Mouse (Mus musculus): ENCODE data around the gene Gde1. TPM values are rescaled to one million over a fixed set of nuclear protein-coding genes. Genes with fewer than 3 reads are reported as not detected.

Gene Gde1
- polyA plus RNA-seq, 1 experiment from 2014 or later = 87.3 TPM

GRCm38 (mm10) chr7:118689088-118689487, 16.5 kb downstream of the Gde1 start:
- peaks cover 66% of the 10 kb centered on the region for H3K36me3 ChIP-seq (ENCODE audit: control insufficient read depth, insufficient read depth, low read length)
- WGBS = 78% methylated on average over 7 of the region's 7 CpGs
- no peak for ATAC-seq (ENCODE audit: insufficient number of reproducible peaks, insufficient read depth, low FRiP score, low read depth)
- H3K4me2 ChIP-seq (ENCODE audit: low read length) = no peak overlapping the region
- no peaks in the 10 kb centered on the region for H3K4me1 ChIP-seq (ENCODE audit: control insufficient read depth in 2 of 2, insufficient read depth in 2 of 2, low read length in 2 of 2)
- no peaks in the 10 kb centered on the region for H3K9me3 ChIP-seq (ENCODE audit: control insufficient read depth, low read length)
- H3K27ac ChIP-seq (replicated peaks in 1 of 2; ENCODE audit: control insufficient read depth in 1 of 2, insufficient read depth in 1 of 2, low read depth in 2 of 2, low read length in 2 of 2) = no peak overlapping the region
- H3K4me3 ChIP-seq (ENCODE audit: control insufficient read depth in 1 of 2, insufficient read depth in 1 of 2, low read depth in 1 of 2, low read length in 2 of 2) = no peak overlapping the region
- no peak overlapping the region for H3K9ac ChIP-seq (ENCODE audit: low read length)
- H3K27me3 ChIP-seq (ENCODE audit: control insufficient read depth, insufficient read depth, low read length) = peaks cover 9% of the 10 kb centered on the region

- no peak overlapping the region for H3K27ac ChIP-seq (replicated peaks in 1 of 2; ENCODE audit: control insufficient read depth in 1 of 2, insufficient read depth in 1 of 2, low read depth in 2 of 2, low read length in 2 of 2)
- WGBS = 23% methylated on average over 5 of the region's 5 CpGs
- H3K9ac ChIP-seq (ENCODE audit: low read length) = no peak overlapping the region
- peaks cover 58% of the 10 kb centered on the region for H3K36me3 ChIP-seq (ENCODE audit: control insufficient read depth, insufficient read depth, low read length)
- H3K4me2 ChIP-seq (ENCODE audit: low read length) = no peak overlapping the region
- peaks cover 11% of the 10 kb centered on the region for H3K27me3 ChIP-seq (ENCODE audit: control insufficient read depth, insufficient read depth, low read length)
- H3K4me3 ChIP-seq (ENCODE audit: control insufficient read depth in 1 of 2, insufficient read depth in 1 of 2, low read depth in 1 of 2, low read length in 2 of 2) = no peak overlapping the region
- H3K9me3 ChIP-seq (ENCODE audit: control insufficient read depth, low read length) = no peaks in the 10 kb centered on the region
- no peak for ATAC-seq (ENCODE audit: insufficient number of reproducible peaks, insufficient read depth, low FRiP score, low read depth)
- no peaks in the 10 kb centered on the region for H3K4me1 ChIP-seq (ENCODE audit: control insufficient read depth in 2 of 2, insufficient read depth in 2 of 2, low read length in 2 of 2)
Measured at GRCm38 (mm10) chr7:118688199-118688598, 17.4 kb downstream of the Gde1 start.

- WGBS = 22% methylated on average over 4 of the region's 4 CpGs
- Histone ChIP-seq H3K4me3 (ENCODE audit: control insufficient read depth in 1 of 2, insufficient read depth in 1 of 2, low read depth in 1 of 2, low read length in 2 of 2) (no peak overlapping the region), H3K9ac (ENCODE audit: low read length) (no peak overlapping the region), H3K36me3 (ENCODE audit: control insufficient read depth, insufficient read depth, low read length) (no peaks in the 10 kb centered on the region), H3K4me2 (ENCODE audit: low read length) (no peak overlapping the region), H3K27ac (replicated peaks in 1 of 2; ENCODE audit: control insufficient read depth in 1 of 2, insufficient read depth in 1 of 2, low read depth in 2 of 2, low read length in 2 of 2) (no peak overlapping the region), H3K27me3 (ENCODE audit: control insufficient read depth, insufficient read depth, low read length) (peaks cover 63% of the 10 kb centered on the region), H3K4me1 (ENCODE audit: control insufficient read depth in 2 of 2, insufficient read depth in 2 of 2, low read length in 2 of 2) (peaks cover 3 to 5% of the 10 kb centered on the region in 2 experiments; a peak in 3 of 4 replicates), H3K9me3 (ENCODE audit: control insufficient read depth, low read length) (no peaks in the 10 kb centered on the region)
- peak; percentile 73; the same call in 1 of the 2 replicates for ATAC-seq (ENCODE audit: insufficient number of reproducible peaks, insufficient read depth, low FRiP score, low read depth)
Measured at GRCm38 (mm10) chr7:118676826-118677225, 28.8 kb downstream of the Gde1 start.

GRCm38 (mm10) chr7:118670142-118670541, 35.4 kb downstream of the Gde1 start:
- H3K27me3 ChIP-seq (ENCODE audit: control insufficient read depth, insufficient read depth, low read length) = peaks cover 74% of the 10 kb centered on the region
- no peaks in the 10 kb centered on the region for H3K4me1 ChIP-seq (ENCODE audit: control insufficient read depth in 2 of 2, insufficient read depth in 2 of 2, low read length in 2 of 2)
- no peak overlapping the region for H3K4me2 ChIP-seq (ENCODE audit: low read length)
- H3K9me3 ChIP-seq (ENCODE audit: control insufficient read depth, low read length) = no peaks in the 10 kb centered on the region
- no peak for ATAC-seq (ENCODE audit: insufficient number of reproducible peaks, insufficient read depth, low FRiP score, low read depth)
- no peak overlapping the region for H3K4me3 ChIP-seq (ENCODE audit: control insufficient read depth in 1 of 2, insufficient read depth in 1 of 2, low read depth in 1 of 2, low read length in 2 of 2)
- H3K27ac ChIP-seq (replicated peaks in 1 of 2; ENCODE audit: control insufficient read depth in 1 of 2, insufficient read depth in 1 of 2, low read depth in 2 of 2, low read length in 2 of 2) = no peak overlapping the region
- 44% methylated on average over 4 of the region's 4 CpGs for WGBS
- no peaks in the 10 kb centered on the region for H3K36me3 ChIP-seq (ENCODE audit: control insufficient read depth, insufficient read depth, low read length)
- H3K9ac ChIP-seq (ENCODE audit: low read length) = no peak overlapping the region

- ATAC-seq (ENCODE audit: insufficient number of reproducible peaks, insufficient read depth, low FRiP score, low read depth) = no peak
- H3K27ac ChIP-seq (replicated peaks in 1 of 2; ENCODE audit: control insufficient read depth in 1 of 2, insufficient read depth in 1 of 2, low read depth in 2 of 2, low read length in 2 of 2) = no peak overlapping the region
- H3K36me3 ChIP-seq (ENCODE audit: control insufficient read depth, insufficient read depth, low read length) = no peaks in the 10 kb centered on the region
- WGBS = 91% methylated on average over 2 of the region's 2 CpGs
- peaks cover 53% of the 10 kb centered on the region for H3K27me3 ChIP-seq (ENCODE audit: control insufficient read depth, insufficient read depth, low read length)
- H3K4me3 ChIP-seq (ENCODE audit: control insufficient read depth in 1 of 2, insufficient read depth in 1 of 2, low read depth in 1 of 2, low read length in 2 of 2) = no peak overlapping the region
- H3K4me1 ChIP-seq (ENCODE audit: control insufficient read depth in 2 of 2, insufficient read depth in 2 of 2, low read length in 2 of 2) = no peaks in the 10 kb centered on the region
- no peak overlapping the region for H3K4me2 ChIP-seq (ENCODE audit: low read length)
- H3K9ac ChIP-seq (ENCODE audit: low read length) = no peak overlapping the region
- peaks cover 9% of the 10 kb centered on the region for H3K9me3 ChIP-seq (ENCODE audit: control insufficient read depth, low read length)
Measured at GRCm38 (mm10) chr7:118667773-118668172, 37.8 kb downstream of the Gde1 start.

GRCm38 (mm10) chr7:118656730-118657129, 48.8 kb downstream of the Gde1 start:
- no peak overlapping the region for H3K27ac ChIP-seq (replicated peaks in 1 of 2; ENCODE audit: control insufficient read depth in 1 of 2, insufficient read depth in 1 of 2, low read depth in 2 of 2, low read length in 2 of 2)
- no peak overlapping the region for H3K9ac ChIP-seq (ENCODE audit: low read length)
- H3K4me1 ChIP-seq (ENCODE audit: control insufficient read depth in 2 of 2, insufficient read depth in 2 of 2, low read length in 2 of 2) = no peaks in the 10 kb centered on the region
- ATAC-seq (ENCODE audit: insufficient number of reproducible peaks, insufficient read depth, low FRiP score, low read depth) = no peak
- peaks cover 8% of the 10 kb centered on the region; the same call in 1 of the 2 replicates for H3K27me3 ChIP-seq (ENCODE audit: control insufficient read depth, insufficient read depth, low read length)
- no peaks in the 10 kb centered on the region for H3K36me3 ChIP-seq (ENCODE audit: control insufficient read depth, insufficient read depth, low read length)
- WGBS = 48% methylated on average over 6 of the region's 6 CpGs
- no peak overlapping the region for H3K4me3 ChIP-seq (ENCODE audit: control insufficient read depth in 1 of 2, insufficient read depth in 1 of 2, low read depth in 1 of 2, low read length in 2 of 2)
- H3K4me2 ChIP-seq (ENCODE audit: low read length) = no peak overlapping the region
- no peaks in the 10 kb centered on the region for H3K9me3 ChIP-seq (ENCODE audit: control insufficient read depth, low read length)

GRCm38 (mm10) chr7:118652572-118653295, 52.8 kb downstream of the Gde1 start:
- WGBS = 83% methylated on average over 6 of the region's 6 CpGs
- no peak for ATAC-seq (ENCODE audit: insufficient number of reproducible peaks, insufficient read depth, low FRiP score, low read depth)
- H3K27me3 ChIP-seq (ENCODE audit: control insufficient read depth, insufficient read depth, low read length) = peaks cover 17% of the 10 kb centered on the region; the same call in 1 of the 2 replicates

GRCm38 (mm10) chr7:118650891-118651290, 54.7 kb downstream of the Gde1 start:
- no peak overlapping the region for H3K4me3 ChIP-seq (ENCODE audit: control insufficient read depth in 1 of 2, insufficient read depth in 1 of 2, low read depth in 1 of 2, low read length in 2 of 2)
- H3K4me1 ChIP-seq (ENCODE audit: control insufficient read depth in 2 of 2, insufficient read depth in 2 of 2, low read length in 2 of 2) = no peaks in the 10 kb centered on the region
- H3K9ac ChIP-seq (ENCODE audit: low read length) = no peak overlapping the region
- no peak overlapping the region for H3K27ac ChIP-seq (replicated peaks in 1 of 2; ENCODE audit: control insufficient read depth in 1 of 2, insufficient read depth in 1 of 2, low read depth in 2 of 2, low read length in 2 of 2)
- H3K9me3 ChIP-seq (ENCODE audit: control insufficient read depth, low read length) = no peaks in the 10 kb centered on the region
- peaks cover 13% of the 10 kb centered on the region; the same call in 1 of the 2 replicates for H3K27me3 ChIP-seq (ENCODE audit: control insufficient read depth, insufficient read depth, low read length)
- 74% methylated on average over 1 of the region's 1 CpGs for WGBS
- no peak for ATAC-seq (ENCODE audit: insufficient number of reproducible peaks, insufficient read depth, low FRiP score, low read depth)
- no peak overlapping the region for H3K4me2 ChIP-seq (ENCODE audit: low read length)
- no peaks in the 10 kb centered on the region for H3K36me3 ChIP-seq (ENCODE audit: control insufficient read depth, insufficient read depth, low read length)

More at GRCm38 (mm10) chr7:118652572-118653295, 52.8 kb downstream of the Gde1 start:
- H3K4me1 ChIP-seq (ENCODE audit: control insufficient read depth in 2 of 2, insufficient read depth in 2 of 2, low read length in 2 of 2) = no peaks in the 10 kb centered on the region
- no peak overlapping the region for H3K4me2 ChIP-seq (ENCODE audit: low read length)
- H3K9me3 ChIP-seq (ENCODE audit: control insufficient read depth, low read length) = no peaks in the 10 kb centered on the region
- no peak overlapping the region for H3K27ac ChIP-seq (replicated peaks in 1 of 2; ENCODE audit: control insufficient read depth in 1 of 2, insufficient read depth in 1 of 2, low read depth in 2 of 2, low read length in 2 of 2)
- H3K4me3 ChIP-seq (ENCODE audit: control insufficient read depth in 1 of 2, insufficient read depth in 1 of 2, low read depth in 1 of 2, low read length in 2 of 2) = no peak overlapping the region
- H3K36me3 ChIP-seq (ENCODE audit: control insufficient read depth, insufficient read depth, low read length) = no peaks in the 10 kb centered on the region
- no peak overlapping the region for H3K9ac ChIP-seq (ENCODE audit: low read length)
